Mouse (Mus musculus): ENCODE measurements around the gene Ifne.

Ifne gene

DNA sequence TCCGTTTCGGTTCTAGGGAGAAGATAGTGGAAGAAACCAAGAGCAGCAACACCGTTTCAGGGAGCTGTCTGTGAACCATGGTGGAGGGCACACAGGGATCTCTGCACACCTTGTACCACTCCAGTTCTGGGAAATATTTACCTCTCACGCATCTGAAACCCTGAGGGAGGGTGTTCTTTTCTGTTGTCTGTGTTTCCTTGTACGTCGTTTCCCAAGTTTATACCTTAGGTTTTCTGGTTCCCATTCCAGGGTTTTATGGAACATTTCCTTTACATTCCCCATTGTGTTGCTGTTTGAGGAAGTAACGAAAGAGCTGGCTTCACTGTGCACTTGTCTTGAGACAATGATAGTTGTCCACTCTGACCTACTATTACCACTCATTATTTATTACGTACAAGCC is at the start of gene Ifne:
Gene Ifne, minus strand, starts transcription at position 101 of the 400 bp plus-strand sequence.
- TF ChIP-seq GATA4 (IDR thresholded peaks at IDR 0.05; ENCODE audit: insufficient replicate concordance, low read length), result no peak

GRCm38 (mm10) chr4:88928341-88929102 is 48.5 kb upstream of the Ifne start:
- no peak for TF ChIP-seq GATA4 (IDR thresholded peaks at IDR 0.05; ENCODE audit: insufficient replicate concordance, low read length)

DNA sequence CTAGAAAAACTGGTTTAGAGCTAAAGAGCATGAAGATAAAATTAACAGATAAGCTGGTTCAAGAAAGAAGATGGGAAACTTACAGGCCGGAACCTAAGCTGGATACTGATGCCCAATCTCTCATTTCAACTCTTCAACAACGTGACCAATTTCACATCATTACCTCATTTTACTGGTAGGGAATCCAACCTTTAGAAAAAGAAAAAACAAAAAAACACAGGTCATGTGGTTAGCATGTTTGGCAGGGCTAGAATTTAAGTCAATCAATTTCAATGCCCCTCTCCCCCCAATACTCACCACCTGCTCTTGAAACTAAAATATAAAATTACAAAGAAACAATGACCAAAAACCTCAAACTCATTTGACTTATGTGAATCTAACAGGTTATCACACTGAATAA is 47.8 kb upstream of the Ifne start:
- no peak for TF ChIP-seq GATA4 (IDR thresholded peaks at IDR 0.05; ENCODE audit: insufficient replicate concordance, low read length)

DNA sequence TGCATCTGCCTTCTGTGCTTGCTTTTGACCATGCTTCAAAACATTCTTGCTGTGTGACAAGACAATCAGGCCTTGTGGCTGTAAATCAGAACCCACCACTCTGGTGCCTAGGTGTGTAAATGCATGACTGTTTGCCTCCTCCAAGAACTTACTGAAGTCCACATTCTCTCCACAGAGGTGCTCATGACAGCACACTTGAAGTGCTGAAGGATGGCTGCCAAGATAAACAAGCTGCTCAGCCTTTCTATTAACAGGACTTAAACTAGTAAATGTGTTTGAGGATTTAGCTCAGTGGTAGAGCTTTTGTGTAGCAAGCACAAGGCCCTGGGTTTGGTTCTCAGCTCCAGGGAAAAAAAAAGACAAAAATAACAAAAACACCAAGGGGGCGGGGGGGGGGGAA is 46.6 kb upstream of the Ifne start:
- TF ChIP-seq GATA4 (IDR thresholded peaks at IDR 0.05; ENCODE audit: insufficient replicate concordance, low read length), result no peak

GRCm38 (mm10) chr4:88926082-88926481 is 46.1 kb upstream of the Ifne start:
- no peak for TF ChIP-seq GATA4 (IDR thresholded peaks at IDR 0.05; ENCODE audit: insufficient replicate concordance, low read length)

GRCm38 (mm10) chr4:88925456-88925855 is 45.5 kb upstream of the Ifne start:
- TF ChIP-seq GATA4 (IDR thresholded peaks at IDR 0.05; ENCODE audit: insufficient replicate concordance, low read length), result no peak

DNA sequence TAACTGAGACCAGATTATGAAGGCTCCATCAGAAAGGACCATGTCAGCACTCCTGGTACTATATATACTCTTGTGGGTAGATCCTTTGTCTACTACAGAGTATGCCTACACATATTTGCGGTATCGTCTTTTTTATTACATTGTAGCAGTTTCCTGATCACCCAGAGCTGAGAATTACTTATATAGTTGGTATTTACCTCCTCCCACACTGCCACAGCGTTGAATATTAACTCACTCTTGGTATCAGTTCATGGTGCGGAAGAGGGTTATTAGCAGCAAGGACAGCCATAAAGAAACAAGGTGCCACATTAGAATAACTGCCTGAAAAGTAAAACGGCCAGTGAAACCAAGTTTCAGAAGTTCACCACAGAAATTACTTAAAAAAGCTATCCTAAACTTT is 41.3 kb upstream of the Ifne start:
- no peak for TF ChIP-seq GATA4 (IDR thresholded peaks at IDR 0.05; ENCODE audit: insufficient replicate concordance, low read length)

DNA sequence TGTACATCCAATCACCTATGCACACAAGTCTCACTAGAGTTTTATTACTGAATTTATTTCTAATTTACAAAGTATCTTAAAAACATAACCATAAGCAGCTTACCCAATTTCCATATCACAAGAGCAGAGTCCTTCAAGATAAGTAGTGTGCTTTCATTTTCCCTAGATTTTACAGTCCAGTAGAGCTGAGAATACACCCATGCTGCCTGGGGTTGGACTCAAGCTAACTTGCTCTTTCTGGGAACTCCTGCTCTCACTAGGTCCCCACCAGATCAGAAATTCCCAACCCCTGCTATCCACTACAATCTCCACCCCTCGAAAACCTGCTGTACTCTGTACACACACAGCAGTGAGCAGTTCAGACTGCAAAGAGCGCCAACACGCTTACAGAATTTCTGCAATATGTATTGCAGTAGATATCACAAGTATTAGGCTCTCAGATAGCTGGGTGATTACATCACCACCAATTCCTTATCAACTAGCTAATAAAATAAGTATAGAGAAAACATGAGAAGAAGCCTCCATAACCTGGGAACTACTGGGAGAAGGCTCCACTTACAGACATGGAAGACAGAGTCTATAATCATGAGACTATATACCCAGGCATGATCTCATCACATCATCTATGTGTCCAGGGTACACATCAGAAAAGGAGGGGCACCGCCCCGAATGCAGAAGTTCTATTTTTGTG is 37.9 kb upstream of the Ifne start:
- no peak for TF ChIP-seq GATA4 (IDR thresholded peaks at IDR 0.05; ENCODE audit: insufficient replicate concordance, low read length)

DNA sequence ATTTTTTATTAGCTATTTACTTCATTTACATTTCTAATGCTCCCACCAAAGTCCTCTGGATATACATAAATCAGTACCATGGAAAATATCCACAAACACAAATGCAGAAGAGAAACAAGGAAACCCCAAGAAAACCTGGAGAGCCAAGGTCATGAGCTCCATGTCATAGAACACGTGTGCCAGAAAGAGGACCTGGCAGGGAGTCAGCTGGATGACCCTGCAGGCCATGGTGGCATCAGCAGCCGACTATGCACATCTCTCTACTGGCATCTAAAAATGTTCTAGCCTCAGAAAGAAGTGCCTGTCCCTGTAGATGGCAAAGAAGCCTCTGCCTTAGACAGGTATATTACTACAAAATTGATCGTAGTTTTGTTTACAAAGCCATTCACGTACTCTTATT is 36.3 kb upstream of the Ifne start:
- no peak for TF ChIP-seq GATA4 (IDR thresholded peaks at IDR 0.05; ENCODE audit: insufficient replicate concordance, low read length)

DNA sequence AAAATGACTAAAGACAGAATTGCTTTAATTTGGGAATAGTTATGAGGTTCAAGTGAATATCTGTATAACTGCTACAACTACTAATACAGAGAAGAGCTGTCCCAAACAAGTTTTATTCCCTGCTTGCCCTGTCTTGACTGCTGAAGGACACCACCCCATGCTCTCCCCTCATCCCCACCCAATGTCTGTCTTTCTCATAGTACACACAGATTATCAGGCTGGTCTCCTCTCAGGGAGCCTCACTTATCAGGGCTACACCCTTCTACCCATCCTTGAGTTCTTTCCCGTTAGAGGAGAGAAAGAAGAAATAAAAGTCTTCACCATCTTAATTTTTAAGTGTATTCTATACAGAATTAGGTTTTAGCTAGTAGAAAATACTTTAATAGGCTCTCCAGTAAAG is 34.0 kb upstream of the Ifne start:
- TF ChIP-seq GATA4 (IDR thresholded peaks at IDR 0.05; ENCODE audit: insufficient replicate concordance, low read length), result no peak

DNA sequence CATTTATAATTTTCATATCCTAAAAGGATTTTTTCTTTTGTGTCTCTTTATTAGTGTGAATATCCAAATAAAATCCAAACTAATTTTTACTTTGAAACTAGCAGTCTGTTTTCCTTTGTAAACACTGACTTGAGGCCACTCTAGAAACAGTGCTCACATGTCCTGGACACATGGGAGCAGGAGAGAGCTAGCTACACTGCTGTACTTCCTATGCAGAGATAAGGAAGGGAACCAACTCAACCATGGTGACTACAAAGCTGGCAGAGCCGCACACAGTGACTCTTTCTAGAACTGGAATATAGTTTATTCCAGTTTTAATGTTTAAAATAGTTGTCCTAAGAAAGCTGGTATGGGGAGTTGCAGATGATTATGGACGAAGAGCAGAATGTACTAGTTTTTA is 32.9 kb upstream of the Ifne start:
- no peak for TF ChIP-seq GATA4 (IDR thresholded peaks at IDR 0.05; ENCODE audit: insufficient replicate concordance, low read length)

- TF ChIP-seq GATA4 (IDR thresholded peaks at IDR 0.05; ENCODE audit: insufficient replicate concordance, low read length), result no peak
These were observed 32.2 kb upstream of the Ifne start for GRCm38 (mm10) chr4:88912187-88912586.

GRCm38 (mm10) chr4:88909600-88910534 is 29.9 kb upstream of the Ifne start:
- peak; percentile 91; the same call in 1 of the 2 replicates for TF ChIP-seq GATA4 (IDR thresholded peaks at IDR 0.05; ENCODE audit: insufficient replicate concordance, low read length)

DNA sequence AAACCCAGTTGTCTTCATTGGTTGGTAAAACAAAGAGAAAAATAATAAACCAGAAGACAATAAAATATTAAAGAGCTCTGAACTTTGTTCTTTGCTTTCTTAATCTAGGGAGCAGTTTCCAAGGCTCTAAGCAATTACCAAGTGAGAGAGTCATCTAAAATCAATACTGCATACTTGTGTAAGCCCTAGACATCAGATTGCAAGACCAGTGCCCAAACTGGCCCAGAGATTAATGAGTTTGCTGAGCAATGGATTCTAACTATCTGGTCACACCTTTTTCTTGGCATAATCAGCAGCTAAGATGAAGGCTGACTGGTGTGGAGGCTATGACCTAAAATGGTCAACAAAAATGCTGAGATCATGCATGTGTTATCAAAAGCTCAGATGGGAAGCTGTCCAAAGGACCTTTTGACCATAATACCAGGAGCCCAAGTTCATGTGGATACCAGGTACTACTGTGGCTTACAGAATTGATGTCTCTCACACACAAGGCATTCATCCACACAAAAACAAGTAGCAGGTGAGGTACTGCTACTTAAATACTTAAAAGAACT is 13.3 kb upstream of the Ifne start:
- TF ChIP-seq GATA4 (IDR thresholded peaks at IDR 0.05; ENCODE audit: insufficient replicate concordance, low read length), result peak; percentile 67; the same call in 1 of the 2 replicates

- TF ChIP-seq GATA4 (IDR thresholded peaks at IDR 0.05; ENCODE audit: insufficient replicate concordance, low read length), result no peak
These were observed 8.2 kb upstream of the Ifne start for GRCm38 (mm10) chr4:88888236-88888635.

All from liver, adult (tissue).